Mouse (Mus musculus): ENCODE data around the gene Xpo5. TPM values are rescaled to one million over a fixed set of nuclear protein-coding genes. Genes with fewer than 3 reads are reported as not detected.
A peak's percentile ranks its signal among the peaks of the same experiment; 100 is the strongest.

The Xpo5 gene
- polyA plus RNA-seq, 1 experiment from 2014 or later: 54.1 TPM

GRCm38 (mm10) chr17:46161179-46161578 lies 41.4 kb upstream of the Xpo5 start:
- Histone ChIP-seq H3K27ac (ENCODE audit: low read depth) (peak overlapping the region; percentile 83), H3K4me3 (ENCODE audit: low read depth, low read length) (peak overlapping the region; percentile 80), H3K4me1 (replicated peaks; ENCODE audit: control insufficient read depth, insufficient read depth, low read length) (peaks cover 21% of the 10 kb centered on the region), H3K27me3 (replicated peaks; ENCODE audit: control insufficient read depth, insufficient read depth, low read length) (no peaks in the 10 kb centered on the region), H3K36me3 (ENCODE audit: control insufficient read depth, insufficient read depth, low read length) (peaks cover 21% of the 10 kb centered on the region), H3K9ac (ENCODE audit: low read length) (peak overlapping the region; percentile 84), H3K9me3 (ENCODE audit: control insufficient read depth, low read length) (no peaks in the 10 kb centered on the region), H3K4me2 (ENCODE audit: low read length) (peak overlapping the region; percentile 55)
- WGBS: 0% methylated on average over 19 of the region's 19 CpGs
- no peak for DNase-seq (ENCODE audit: low spot score)
- peak; percentile 34 for ATAC-seq (replicated peaks; ENCODE audit: low FRiP score, low TSS enrichment, low read depth)

- Histone ChIP-seq H3K4me1 (replicated peaks; ENCODE audit: control insufficient read depth, insufficient read depth, low read length) (peaks cover 21% of the 10 kb centered on the region), H3K27ac (ENCODE audit: low read depth) (peak overlapping the region; percentile 18; the same call in 1 of the 2 replicates), H3K36me3 (ENCODE audit: control insufficient read depth, insufficient read depth, low read length) (peaks cover 27% of the 10 kb centered on the region), H3K9ac (ENCODE audit: low read length) (peak overlapping the region; percentile 84), H3K4me3 (ENCODE audit: low read depth, low read length) (peak overlapping the region; percentile 80), H3K4me2 (ENCODE audit: low read length) (peak overlapping the region; percentile 55), H3K9me3 (ENCODE audit: control insufficient read depth, low read length) (no peaks in the 10 kb centered on the region), H3K27me3 (replicated peaks; ENCODE audit: control insufficient read depth, insufficient read depth, low read length) (no peaks in the 10 kb centered on the region)
- ATAC-seq (replicated peaks; ENCODE audit: low FRiP score, low TSS enrichment, low read depth) (no peak), DNase-seq (ENCODE audit: low spot score) (no peak)
- 42% methylated on average over 9 of the region's 9 CpGs for WGBS
Observed at GRCm38 (mm10) chr17:46161710-46162109, 40.9 kb upstream of the Xpo5 start.

- H3K27ac ChIP-seq (ENCODE audit: low read depth): no peak overlapping the region
- 89% methylated on average over 7 of the region's 7 CpGs for WGBS
- no peaks in the 10 kb centered on the region for H3K27me3 ChIP-seq (replicated peaks; ENCODE audit: control insufficient read depth, insufficient read depth, low read length)
- no peak for ATAC-seq (replicated peaks; ENCODE audit: low FRiP score, low TSS enrichment, low read depth)
- peaks cover 21% of the 10 kb centered on the region for H3K4me1 ChIP-seq (replicated peaks; ENCODE audit: control insufficient read depth, insufficient read depth, low read length)
- H3K4me2 ChIP-seq (ENCODE audit: low read length): peak overlapping the region; percentile 55
- H3K4me3 ChIP-seq (ENCODE audit: low read depth, low read length): no peak overlapping the region
- H3K36me3 ChIP-seq (ENCODE audit: control insufficient read depth, insufficient read depth, low read length): peaks cover 35% of the 10 kb centered on the region
- no peak overlapping the region for H3K9ac ChIP-seq (ENCODE audit: low read length)
- no peaks in the 10 kb centered on the region for H3K9me3 ChIP-seq (ENCODE audit: control insufficient read depth, low read length)
- no peak for DNase-seq (ENCODE audit: low spot score)
Observed at GRCm38 (mm10) chr17:46162551-46162950, 40.0 kb upstream of the Xpo5 start.

- H3K36me3 ChIP-seq (ENCODE audit: control insufficient read depth, insufficient read depth, low read length): peaks cover 39% of the 10 kb centered on the region
- H3K9ac ChIP-seq (ENCODE audit: low read length): no peak overlapping the region
Observed at GRCm38 (mm10) chr17:46162951-46163421, 39.6 kb upstream of the Xpo5 start.

GRCm38 (mm10) chr17:46164301-46164700 lies 38.3 kb upstream of the Xpo5 start:
- 96% methylated on average over 8 of the region's 8 CpGs for WGBS
- no peak overlapping the region for H3K9ac ChIP-seq (ENCODE audit: low read length)
- peaks cover 21% of the 10 kb centered on the region for H3K4me1 ChIP-seq (replicated peaks; ENCODE audit: control insufficient read depth, insufficient read depth, low read length)
- no peaks in the 10 kb centered on the region for H3K27me3 ChIP-seq (replicated peaks; ENCODE audit: control insufficient read depth, insufficient read depth, low read length)
- no peak overlapping the region for H3K4me3 ChIP-seq (ENCODE audit: low read depth, low read length)
- H3K4me2 ChIP-seq (ENCODE audit: low read length): no peak overlapping the region
- no peaks in the 10 kb centered on the region for H3K9me3 ChIP-seq (ENCODE audit: control insufficient read depth, low read length)
- H3K27ac ChIP-seq (ENCODE audit: low read depth): no peak overlapping the region
- DNase-seq (ENCODE audit: low spot score) (no peak), ATAC-seq (replicated peaks; ENCODE audit: low FRiP score, low TSS enrichment, low read depth) (no peak)
- H3K36me3 ChIP-seq (ENCODE audit: control insufficient read depth, insufficient read depth, low read length): peaks cover 53% of the 10 kb centered on the region

More at GRCm38 (mm10) chr17:46162951-46163421, 39.6 kb upstream of the Xpo5 start:
- H3K4me2 ChIP-seq (ENCODE audit: low read length): peak overlapping the region; percentile 55
- H3K4me3 ChIP-seq (ENCODE audit: low read depth, low read length): no peak overlapping the region
- peaks cover 21% of the 10 kb centered on the region for H3K4me1 ChIP-seq (replicated peaks; ENCODE audit: control insufficient read depth, insufficient read depth, low read length)
- H3K27ac ChIP-seq (ENCODE audit: low read depth): no peak overlapping the region
- WGBS: 76% methylated on average over 9 of the region's 9 CpGs
- no peaks in the 10 kb centered on the region for H3K27me3 ChIP-seq (replicated peaks; ENCODE audit: control insufficient read depth, insufficient read depth, low read length)
- peak; percentile 61 for DNase-seq (ENCODE audit: low spot score)
- ATAC-seq (replicated peaks; ENCODE audit: low FRiP score, low TSS enrichment, low read depth): no peak
- H3K9me3 ChIP-seq (ENCODE audit: control insufficient read depth, low read length): no peaks in the 10 kb centered on the region

- no peak for ATAC-seq (replicated peaks; ENCODE audit: low FRiP score, low TSS enrichment, low read depth)
- Histone ChIP-seq H3K4me2 (ENCODE audit: low read length) (no peak overlapping the region), H3K36me3 (ENCODE audit: control insufficient read depth, insufficient read depth, low read length) (peaks cover 57% of the 10 kb centered on the region), H3K27ac (ENCODE audit: low read depth) (no peak overlapping the region), H3K27me3 (replicated peaks; ENCODE audit: control insufficient read depth, insufficient read depth, low read length) (no peaks in the 10 kb centered on the region), H3K4me3 (ENCODE audit: low read depth, low read length) (no peak overlapping the region), H3K4me1 (replicated peaks; ENCODE audit: control insufficient read depth, insufficient read depth, low read length) (peaks cover 18% of the 10 kb centered on the region), H3K9ac (ENCODE audit: low read length) (no peak overlapping the region), H3K9me3 (ENCODE audit: control insufficient read depth, low read length) (no peaks in the 10 kb centered on the region)
- DNase-seq (ENCODE audit: low spot score): no peak
- WGBS: 95% methylated on average over 10 of the region's 10 CpGs
Observed at GRCm38 (mm10) chr17:46164791-46165190, 37.8 kb upstream of the Xpo5 start.

GRCm38 (mm10) chr17:46165460-46165859 lies 37.1 kb upstream of the Xpo5 start:
- no peak for DNase-seq (ENCODE audit: low spot score)
- peaks cover 17% of the 10 kb centered on the region for H3K4me1 ChIP-seq (replicated peaks; ENCODE audit: control insufficient read depth, insufficient read depth, low read length)
- H3K9me3 ChIP-seq (ENCODE audit: control insufficient read depth, low read length): no peaks in the 10 kb centered on the region
- no peak overlapping the region for H3K27ac ChIP-seq (ENCODE audit: low read depth)
- peaks cover 64% of the 10 kb centered on the region for H3K36me3 ChIP-seq (ENCODE audit: control insufficient read depth, insufficient read depth, low read length)
- WGBS: 83% methylated on average over 12 of the region's 12 CpGs
- no peaks in the 10 kb centered on the region for H3K27me3 ChIP-seq (replicated peaks; ENCODE audit: control insufficient read depth, insufficient read depth, low read length)
- no peak overlapping the region for H3K9ac ChIP-seq (ENCODE audit: low read length)
- ATAC-seq (replicated peaks; ENCODE audit: low FRiP score, low TSS enrichment, low read depth): no peak
- H3K4me2 ChIP-seq (ENCODE audit: low read length): no peak overlapping the region
- no peak overlapping the region for H3K4me3 ChIP-seq (ENCODE audit: low read depth, low read length)

- no peak for DNase-seq (ENCODE audit: low spot score)
- H3K4me1 ChIP-seq (replicated peaks; ENCODE audit: control insufficient read depth, insufficient read depth, low read length): peaks cover 17% of the 10 kb centered on the region
- no peak overlapping the region for H3K9ac ChIP-seq (ENCODE audit: low read length)
Observed at GRCm38 (mm10) chr17:46166270-46166669, 36.3 kb upstream of the Xpo5 start.

GRCm38 (mm10) chr17:46167014-46167413 lies 35.6 kb upstream of the Xpo5 start:
- Histone ChIP-seq H3K36me3 (ENCODE audit: control insufficient read depth, insufficient read depth, low read length) (peaks cover 79% of the 10 kb centered on the region), H3K27ac (ENCODE audit: low read depth) (no peak overlapping the region), H3K4me3 (ENCODE audit: low read depth, low read length) (no peak overlapping the region), H3K9me3 (ENCODE audit: control insufficient read depth, low read length) (no peaks in the 10 kb centered on the region), H3K27me3 (replicated peaks; ENCODE audit: control insufficient read depth, insufficient read depth, low read length) (no peaks in the 10 kb centered on the region), H3K4me2 (ENCODE audit: low read length) (no peak overlapping the region), H3K4me1 (replicated peaks; ENCODE audit: control insufficient read depth, insufficient read depth, low read length) (peaks cover 12% of the 10 kb centered on the region), H3K9ac (ENCODE audit: low read length) (no peak overlapping the region)
- WGBS: 81% methylated on average over 11 of the region's 11 CpGs
- DNase-seq (ENCODE audit: low spot score) (no peak), ATAC-seq (replicated peaks; ENCODE audit: low FRiP score, low TSS enrichment, low read depth) (no peak)

More at GRCm38 (mm10) chr17:46166270-46166669, 36.3 kb upstream of the Xpo5 start:
- Histone ChIP-seq H3K9me3 (ENCODE audit: control insufficient read depth, low read length) (no peaks in the 10 kb centered on the region), H3K27ac (ENCODE audit: low read depth) (no peak overlapping the region), H3K4me3 (ENCODE audit: low read depth, low read length) (no peak overlapping the region), H3K36me3 (ENCODE audit: control insufficient read depth, insufficient read depth, low read length) (peaks cover 72% of the 10 kb centered on the region), H3K4me2 (ENCODE audit: low read length) (no peak overlapping the region), H3K27me3 (replicated peaks; ENCODE audit: control insufficient read depth, insufficient read depth, low read length) (no peaks in the 10 kb centered on the region)
- 58% methylated on average over 5 of the region's 5 CpGs for WGBS
- no peak for ATAC-seq (replicated peaks; ENCODE audit: low FRiP score, low TSS enrichment, low read depth)

All from intestine, embryonic 14.5 days (tissue).